Mouse (Mus musculus) hindbrain, postnatal 0 days (tissue): ENCODE data around the gene Pgghg. TPM values are rescaled to one million over a fixed set of nuclear protein-coding genes. Genes with fewer than 3 reads are reported as not detected.

Experiments used
- ATAC-seq: fragments of 200-750 bp; cut with Nextera tagmentation; 2 replicates; pipeline ENCODE4 v1.8.0; 2017; ENCODE audit warnings: mild to moderate bottlenecking, moderate TSS enrichment, moderate library complexity
- DNase-seq: peaks from one replicate; pipeline ENCODE4 v3.0.0-alpha.2; 2015; ENCODE audit warnings: low spot score
- H3K27ac ChIP-seq: fragments of 300-500 bp; sonication (generic); 2 replicates; pipeline ENCODE4 v1.5.1; 2014; ENCODE audit warnings: mild to moderate bottlenecking
- H3K27me3 ChIP-seq: fragments of 300-500 bp; sonication (generic); 2 replicates; pipeline ENCODE4 v1.6.1; 2014; ENCODE audit warnings: low read length, mixed read lengths; ENCODE audit not compliant: insufficient read depth
- H3K36me3 ChIP-seq: fragments of 300-500 bp; sonication (generic); 2 replicates; pipeline ENCODE4 v1.6.1; 2014; ENCODE audit warnings: low read length, mixed read lengths; ENCODE audit not compliant: insufficient read depth
- H3K4me1 ChIP-seq: fragments of 300-500 bp; sonication (generic); 2 replicates; pipeline ENCODE4 v1.6.1; 2014; ENCODE audit warnings: antibody characterized with exemption, low read length, mixed read lengths; ENCODE audit not compliant: insufficient read depth
- H3K4me2 ChIP-seq: fragments of 300-500 bp; sonication (generic); 2 replicates; pipeline ENCODE4 v1.6.1; 2014; ENCODE audit warnings: low read depth, mild to moderate bottlenecking, low read length, moderate library complexity, mixed read lengths
- H3K4me3 ChIP-seq: fragments of 300-500 bp; sonication (generic); 2 replicates; pipeline ENCODE4 v1.5.1; 2014; ENCODE audit warnings: low read length
- H3K9ac ChIP-seq: fragments of 300-500 bp; sonication (generic); replicated peaks from 2 replicates; pipeline ENCODE4 v1.6.1; 2014; ENCODE audit warnings: mild to moderate bottlenecking, low read length, moderate library complexity, mixed read lengths
- H3K9me3 ChIP-seq: fragments of 300-500 bp; sonication (generic); 2 replicates; pipeline ENCODE4 v1.6.1; 2016; ENCODE audit warnings: low read length, mixed read lengths
- CTCF ChIP-seq: IDR thresholded peaks from 2 replicates; pipeline ENCODE4 v1.5.1; 2016; ENCODE audit warnings: antibody characterized with exemption, control low read depth, low read depth
- WGBS: fragments of 180-500 bp; shearing (Covaris S2); extraction: QIAGEN DNeasy Blood & Tissue Kit; methylation state at CpG from one replicate; pipeline ENCODE4 v1.1.7; 2014; 5-methylcytosine and 5-hydroxymethylcytosine counted together
- polyA plus RNA-seq: library from polyadenylated mRNA; unstranded; fragments of >200 nt; fragmentation: Nextera tagmentation; extraction: Ambion mirVana; gene quantifications from 2 replicates; pipeline ENCODE4 v1.2.1, GENCODE M21; 2015
- total RNA-seq: library from RNA; depleted of rRNA; stranded (reverse); fragments of >200 nt; gene quantifications from 2 replicates; pipeline ENCODE4 v1.2.3, GENCODE M21; 2014; rRNA removed

The Pgghg gene
- total and polyA plus RNA-seq, 2 experiments from 2014 or later = 6.7 to 16.3 TPM

GRCm38 (mm10) chr7:140987182-140988138 is 46.3 kb downstream of the Pgghg start:
- 86% methylated on average over 17 of the region's 17 CpGs for WGBS
- Histone ChIP-seq H3K9ac (no peak overlapping the region), H3K4me1 (no peaks in the 10 kb centered on the region), H3K27ac (no peak overlapping the region), H3K4me2 (no peak overlapping the region), H3K36me3 (no peaks in the 10 kb centered on the region), H3K9me3 (no peaks in the 10 kb centered on the region), H3K4me3 (no peak overlapping the region), H3K27me3 (no peaks in the 10 kb centered on the region)
- DNase-seq (no peak), ATAC-seq (no peak)
- TF ChIP-seq CTCF = no peak

- Histone ChIP-seq H3K4me2 (no peak overlapping the region), H3K36me3 (no peaks in the 10 kb centered on the region), H3K27ac (no peak overlapping the region), H3K4me3 (no peak overlapping the region), H3K9me3 (no peaks in the 10 kb centered on the region), H3K9ac (no peak overlapping the region), H3K27me3 (no peaks in the 10 kb centered on the region), H3K4me1 (no peaks in the 10 kb centered on the region)
- WGBS = 80% methylated on average over 4 of the region's 4 CpGs
- ATAC-seq (no peak), DNase-seq (no peak)
- no peak for TF ChIP-seq CTCF
These were observed 47.8 kb downstream of the Pgghg start for GRCm38 (mm10) chr7:140989022-140989421.

GRCm38 (mm10) chr7:140990185-140990584 is 49.0 kb downstream of the Pgghg start:
- H3K27me3 ChIP-seq = no peaks in the 10 kb centered on the region
- no peak overlapping the region for H3K27ac ChIP-seq
- ATAC-seq (no peak), DNase-seq (no peak)
- TF ChIP-seq CTCF = no peak
- 81% methylated on average over 6 of the region's 6 CpGs for WGBS
- H3K9me3 ChIP-seq = no peaks in the 10 kb centered on the region
- H3K4me1 ChIP-seq = no peaks in the 10 kb centered on the region
- no peaks in the 10 kb centered on the region for H3K36me3 ChIP-seq
- H3K4me3 ChIP-seq = no peak overlapping the region
- H3K4me2 ChIP-seq = no peak overlapping the region
- no peak overlapping the region for H3K9ac ChIP-seq

GRCm38 (mm10) chr7:140990622-140991021 is 49.4 kb downstream of the Pgghg start:
- H3K4me1 ChIP-seq = no peaks in the 10 kb centered on the region
- no peak overlapping the region for H3K9ac ChIP-seq
- DNase-seq (no peak), ATAC-seq (no peak)
- TF ChIP-seq CTCF = no peak
- no peaks in the 10 kb centered on the region for H3K9me3 ChIP-seq
- H3K27me3 ChIP-seq = no peaks in the 10 kb centered on the region
- H3K27ac ChIP-seq = no peak overlapping the region
- no peak overlapping the region for H3K4me3 ChIP-seq
- 65% methylated on average over 5 of the region's 5 CpGs for whole genome bisulfite sequencing
- H3K36me3 ChIP-seq = no peaks in the 10 kb centered on the region
- H3K4me2 ChIP-seq = no peak overlapping the region

GRCm38 (mm10) chr7:140991117-140991689 is 50.0 kb downstream of the Pgghg start:
- Histone ChIP-seq H3K9ac (no peak overlapping the region), H3K27ac (no peak overlapping the region), H3K9me3 (no peaks in the 10 kb centered on the region), H3K4me2 (no peak overlapping the region), H3K27me3 (no peaks in the 10 kb centered on the region), H3K4me3 (no peak overlapping the region), H3K4me1 (no peaks in the 10 kb centered on the region), H3K36me3 (no peaks in the 10 kb centered on the region)
- no peak for DNase-seq
- no peak for TF ChIP-seq CTCF
- 89% methylated on average over 13 of the region's 14 CpGs for WGBS
- no peak for ATAC-seq

Other genes starting within 250 kb of the Pgghg start
- gene Olfr541, start 244.1 kb upstream of the Pgghg start, total RNA-seq = not detected in 2 replicates
- gene Olfr541, start 244.1 kb upstream of the Pgghg start, polyA plus RNA-seq = not detected in 2 replicates
- gene Cyp2e1, start 177.7 kb upstream of the Pgghg start, total RNA-seq = not detected in 2 replicates
- gene Cyp2e1, start 177.7 kb upstream of the Pgghg start, polyA plus RNA-seq = not detected in 2 replicates
- gene Syce1, start 153.5 kb upstream of the Pgghg start, total RNA-seq = 0.29 TPM in 1 of 2 replicates, not detected in the other
- 0.59 and 0.68 TPM in 2 replicates for gene Syce1, start 153.5 kb upstream of the Pgghg start, polyA plus RNA-seq
- 20.2 and 23.7 TPM in 2 replicates for gene Zfp941, start 119.2 kb upstream of the Pgghg start, total RNA-seq
- gene Zfp941, start 119.2 kb upstream of the Pgghg start, polyA plus RNA-seq = 19.3 and 20.0 TPM in 2 replicates
- 0.37 TPM in 1 of 2 replicates, not detected in the other for gene Urah, start 106.4 kb upstream of the Pgghg start, total RNA-seq
- 0.43 and 0.80 TPM in 2 replicates for gene Urah, start 106.4 kb upstream of the Pgghg start, polyA plus RNA-seq
- not detected in 2 replicates for gene Scgb1c1, start 95.8 kb upstream of the Pgghg start, total RNA-seq
- gene Scgb1c1, start 95.8 kb upstream of the Pgghg start, polyA plus RNA-seq = 0.61 TPM in 1 of 2 replicates, not detected in the other
- gene Odf3, start 93.6 kb upstream of the Pgghg start, total RNA-seq = 0.18 and 0.42 TPM in 2 replicates
- gene Odf3, start 93.6 kb upstream of the Pgghg start, polyA plus RNA-seq = 0.19 and 0.43 TPM in 2 replicates
- gene Gm45785, start 85.1 kb upstream of the Pgghg start, total RNA-seq = 0.47 and 1.9 TPM in 2 replicates
- not detected in 2 replicates for gene Gm45785, start 85.1 kb upstream of the Pgghg start, polyA plus RNA-seq
- 91.8 and 117 TPM in 2 replicates for gene Ric8a, start 84.4 kb upstream of the Pgghg start, total RNA-seq
- gene Ric8a, start 84.4 kb upstream of the Pgghg start, polyA plus RNA-seq = 85.8 and 89.9 TPM in 2 replicates
- gene Bet1l, start 83.8 kb upstream of the Pgghg start, total RNA-seq = 17.8 and 18.9 TPM in 2 replicates
- gene Bet1l, start 83.8 kb upstream of the Pgghg start, polyA plus RNA-seq = 47.1 and 52.6 TPM in 2 replicates
- 104 and 113 TPM in 2 replicates for gene Psmd13, start 59.4 kb upstream of the Pgghg start, total RNA-seq
- 259 and 275 TPM in 2 replicates for gene Psmd13, start 59.4 kb upstream of the Pgghg start, polyA plus RNA-seq
- 56.3 and 71.6 TPM in 2 replicates for gene Sirt3, start 59.1 kb upstream of the Pgghg start, total RNA-seq
- gene Sirt3, start 59.1 kb upstream of the Pgghg start, polyA plus RNA-seq = 74.6 and 75.6 TPM in 2 replicates
- not detected in 2 replicates for gene Cox8b, start 40.9 kb upstream of the Pgghg start, total RNA-seq
- gene Cox8b, start 40.9 kb upstream of the Pgghg start, polyA plus RNA-seq = not detected in 2 replicates
- gene Nlrp6, start 20.5 kb upstream of the Pgghg start, total RNA-seq = 1.1 and 1.6 TPM in 2 replicates
- gene Nlrp6, start 20.5 kb upstream of the Pgghg start, polyA plus RNA-seq = 0.61 and 0.78 TPM in 2 replicates
- not detected in 2 replicates for gene Ifitm5, start 8.9 kb downstream of the Pgghg start, total RNA-seq
- 0.39 TPM in 1 of 2 replicates, not detected in the other for gene Ifitm5, start 8.9 kb downstream of the Pgghg start, polyA plus RNA-seq
- gene Gm45717, start 14.5 kb downstream of the Pgghg start, total RNA-seq = not detected in 2 replicates
- gene Gm45717, start 14.5 kb downstream of the Pgghg start, polyA plus RNA-seq = 0.38 TPM in 1 of 2 replicates, not detected in the other
- gene Ifitm2, start 14.6 kb downstream of the Pgghg start, total RNA-seq = 79.3 and 82.4 TPM in 2 replicates
- gene Ifitm2, start 14.6 kb downstream of the Pgghg start, polyA plus RNA-seq = 269 and 281 TPM in 2 replicates
- gene Ifitm1, start 25.8 kb downstream of the Pgghg start, total RNA-seq = 16.5 and 39.5 TPM in 2 replicates
- 22.4 and 24.0 TPM in 2 replicates for gene Ifitm1, start 25.8 kb downstream of the Pgghg start, polyA plus RNA-seq
- 29.3 and 41.7 TPM in 2 replicates for gene Ifitm3, start 69.4 kb downstream of the Pgghg start, total RNA-seq
- 92.8 and 93.3 TPM in 2 replicates for gene Ifitm3, start 69.4 kb downstream of the Pgghg start, polyA plus RNA-seq
- 0.37 and 0.50 TPM in 2 replicates for gene Ifitm6, start 76.5 kb downstream of the Pgghg start, total RNA-seq
- 0.67 and 0.69 TPM in 2 replicates for gene Ifitm6, start 76.5 kb downstream of the Pgghg start, polyA plus RNA-seq
- not detected in 2 replicates for gene Gm17387, start 87.7 kb downstream of the Pgghg start, total RNA-seq
- not detected in 2 replicates for gene Gm17387, start 87.7 kb downstream of the Pgghg start, polyA plus RNA-seq
- 115 and 124 TPM in 2 replicates for gene B4galnt4, start 119.7 kb downstream of the Pgghg start, total RNA-seq
- 41.8 and 46.2 TPM in 2 replicates for gene B4galnt4, start 119.7 kb downstream of the Pgghg start, polyA plus RNA-seq
- 0.58 TPM in 1 of 2 replicates, not detected in the other for gene Pkp3, start 136.8 kb downstream of the Pgghg start, total RNA-seq
- gene Pkp3, start 136.8 kb downstream of the Pgghg start, polyA plus RNA-seq = 0.29 TPM in 1 of 2 replicates, not detected in the other
- 1.2 and 19.5 TPM in 2 replicates for gene Sigirr, start 159.2 kb downstream of the Pgghg start, total RNA-seq
- 2.4 and 2.6 TPM in 2 replicates for gene Sigirr, start 159.2 kb downstream of the Pgghg start, polyA plus RNA-seq
- 0.25 and 2.1 TPM in 2 replicates for gene Ano9, start 176.4 kb downstream of the Pgghg start, total RNA-seq
- gene Ano9, start 176.4 kb downstream of the Pgghg start, polyA plus RNA-seq = 0.45 and 0.66 TPM in 2 replicates
- gene Ptdss2, start 181.0 kb downstream of the Pgghg start, total RNA-seq = 13.6 and 25.6 TPM in 2 replicates
- 96.1 and 96.8 TPM in 2 replicates for gene Ptdss2, start 181.0 kb downstream of the Pgghg start, polyA plus RNA-seq
- 65.2 and 74.3 TPM in 2 replicates for gene Rnh1, start 231.5 kb downstream of the Pgghg start, total RNA-seq
- 55.3 and 55.7 TPM in 2 replicates for gene Rnh1, start 231.5 kb downstream of the Pgghg start, polyA plus RNA-seq